Mouse (Mus musculus) forebrain, embryonic 10.5 days (tissue): ENCODE measurements at regions not wholly inside any gene's neighbourhood (a gene's known extent, or its start where the extent isn't known, plus 50 kb on each side); places are given as distances from the start of the nearest gene placed in this dataset.

ENCODE experiments used
- DNase-seq: peaks from one replicate; pipeline ENCODE4 v3.0.0-alpha.2; 2017; ENCODE audit warnings: low spot score; ENCODE audit errors: extremely low spot score
- H3K27ac ChIP-seq: fragments of 300-500 bp; sonication (generic); 2 replicates; pipeline ENCODE4 v1.5.1; 2016; ENCODE audit warnings: mild to moderate bottlenecking
- H3K27me3 ChIP-seq: fragments of 300-500 bp; sonication (generic); 2 replicates; pipeline ENCODE4 v1.6.1; 2016; ENCODE audit warnings: mild to moderate bottlenecking; ENCODE audit not compliant: poor library complexity, severe bottlenecking
- H3K36me3 ChIP-seq: fragments of 300-500 bp; sonication (generic); replicated peaks from 2 replicates; pipeline ENCODE4 v1.6.1; 2016; ENCODE audit warnings: mild to moderate bottlenecking, moderate library complexity
- H3K4me1 ChIP-seq: fragments of 300-500 bp; sonication (generic); 2 replicates; pipeline ENCODE4 v1.6.1; 2016
- H3K4me3 ChIP-seq: fragments of 300-500 bp; sonication (generic); 2 replicates; pipeline ENCODE4 v1.5.1; 2016; ENCODE audit warnings: mild to moderate bottlenecking, moderate library complexity
- H3K9me3 ChIP-seq: fragments of 300-500 bp; sonication (generic); 2 replicates; pipeline ENCODE4 v1.6.1; 2016; ENCODE audit warnings: mild to moderate bottlenecking, moderate library complexity
- WGBS: fragments of 180-500 bp; shearing (Covaris S2); methylation state at CpG from one replicate; pipeline ENCODE4 v1.1.7; 2016; 5-methylcytosine and 5-hydroxymethylcytosine counted together

GRCm38 (mm10) chr5:52046704-52047103, 143.6 kb downstream of the Dhx15 start:
- Histone ChIP-seq H3K9me3 (no peaks in the 10 kb centered on the region), H3K36me3 (no peaks in the 10 kb centered on the region), H3K27ac (no peak overlapping the region), H3K27me3 (no peaks in the 10 kb centered on the region), H3K4me3 (no peak overlapping the region), H3K4me1 (no peaks in the 10 kb centered on the region)
- WGBS, result 88% methylated on average over 3 of the region's 3 CpGs
- no peak for DNase-seq

DNA sequence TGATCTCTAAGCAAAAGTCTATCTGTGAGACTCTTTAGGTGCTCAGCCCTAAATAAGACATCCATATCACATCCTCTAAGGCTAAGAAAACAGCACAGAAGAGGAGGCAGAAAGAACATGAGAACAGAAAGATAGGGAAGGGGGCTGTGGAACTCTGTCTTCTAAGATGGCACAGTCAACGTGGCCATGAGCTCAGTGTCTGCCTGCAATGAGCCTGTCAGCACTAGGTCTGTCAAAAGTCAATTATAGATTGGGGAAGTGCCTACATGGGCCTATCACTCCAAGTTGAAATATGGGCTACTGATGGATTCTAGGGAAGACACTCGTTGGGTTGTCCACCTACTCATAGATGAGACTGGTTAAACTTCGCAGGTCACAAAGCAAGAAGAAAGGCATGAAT, 146.2 kb downstream of the Dhx15 start:
- DNase-seq, result no peak
- WGBS, result 88% methylated on average over 3 of the region's 3 CpGs
- no peaks in the 10 kb centered on the region for H3K4me1 ChIP-seq
- no peak overlapping the region for H3K27ac ChIP-seq
- no peaks in the 10 kb centered on the region for H3K9me3 ChIP-seq
- no peaks in the 10 kb centered on the region for H3K27me3 ChIP-seq
- no peaks in the 10 kb centered on the region for H3K36me3 ChIP-seq
- no peak overlapping the region for H3K4me3 ChIP-seq

GRCm38 (mm10) chr5:52041447-52041846, 148.9 kb downstream of the Dhx15 start:
- no peaks in the 10 kb centered on the region for H3K36me3 ChIP-seq
- 91% methylated on average over 3 of the region's 3 CpGs for WGBS

GRCm38 (mm10) chr5:52040427-52041312, 149.6 kb downstream of the Dhx15 start:
- no peak for DNase-seq
- Histone ChIP-seq H3K36me3 (no peaks in the 10 kb centered on the region), H3K9me3 (no peaks in the 10 kb centered on the region), H3K4me1 (no peaks in the 10 kb centered on the region), H3K4me3 (no peak overlapping the region), H3K27ac (no peak overlapping the region), H3K27me3 (no peaks in the 10 kb centered on the region)
- 86% methylated on average over 24 of the region's 24 CpGs for WGBS

More at GRCm38 (mm10) chr5:52041447-52041846, 148.9 kb downstream of the Dhx15 start:
- Histone ChIP-seq H3K4me3 (no peak overlapping the region), H3K4me1 (no peaks in the 10 kb centered on the region), H3K9me3 (no peaks in the 10 kb centered on the region), H3K27me3 (no peaks in the 10 kb centered on the region), H3K27ac (no peak overlapping the region)
- no peak for DNase-seq

DNA sequence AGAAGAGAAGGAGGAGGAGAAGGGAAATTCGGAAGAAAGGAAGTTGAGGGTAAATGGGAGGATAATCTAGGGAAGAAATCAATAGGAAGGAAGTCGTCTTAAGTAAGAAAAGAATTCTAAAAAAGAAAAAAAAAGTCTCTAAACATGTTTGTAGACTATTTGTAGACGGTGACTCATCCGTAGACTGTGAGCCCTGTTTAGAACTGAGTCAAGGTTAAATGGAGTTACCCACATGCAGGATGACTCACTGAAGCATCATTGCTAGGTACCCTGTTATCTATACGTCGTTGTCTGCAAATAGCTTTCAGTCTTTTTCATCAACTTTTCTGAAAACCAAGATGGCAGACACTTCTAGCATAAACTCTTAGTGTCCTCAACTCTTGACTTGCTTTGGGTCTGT, 155.0 kb downstream of the Dhx15 start:
- DNase-seq, result no peak
- H3K4me1 ChIP-seq, result no peaks in the 10 kb centered on the region
- H3K27ac ChIP-seq, result no peak overlapping the region
- H3K27me3 ChIP-seq, result no peaks in the 10 kb centered on the region
- H3K4me3 ChIP-seq, result no peak overlapping the region
- H3K9me3 ChIP-seq, result no peaks in the 10 kb centered on the region
- no peaks in the 10 kb centered on the region for H3K36me3 ChIP-seq
- WGBS, result 87% methylated on average over 6 of the region's 6 CpGs

- no peaks in the 10 kb centered on the region for H3K4me1 ChIP-seq
- DNase-seq, result no peak
- no peaks in the 10 kb centered on the region for H3K9me3 ChIP-seq
- H3K4me3 ChIP-seq, result no peak overlapping the region
- WGBS, result 87% methylated on average over 4 of the region's 4 CpGs
- H3K27ac ChIP-seq, result no peak overlapping the region
- no peaks in the 10 kb centered on the region for H3K27me3 ChIP-seq
- H3K36me3 ChIP-seq, result no peaks in the 10 kb centered on the region
These were observed 162.8 kb downstream of the Dhx15 start for GRCm38 (mm10) chr5:52027478-52027877.

DNA sequence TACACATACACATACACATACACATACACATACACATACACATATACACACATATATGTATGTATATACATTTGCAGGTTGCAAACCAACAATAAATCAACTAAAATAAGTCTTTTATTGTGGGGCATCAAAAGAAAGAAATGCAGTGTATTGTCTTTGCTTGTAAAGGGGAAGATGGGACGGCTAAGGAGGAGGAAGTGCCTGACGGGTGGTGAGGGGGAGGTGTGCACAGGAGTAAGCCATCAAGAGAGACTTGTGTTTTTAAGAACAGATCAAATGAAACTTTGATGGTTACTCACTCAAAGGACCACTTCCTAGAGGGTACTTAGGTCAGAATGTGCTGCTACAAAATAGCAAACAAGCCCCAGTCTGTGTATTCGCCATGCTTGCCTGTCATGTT, 164.2 kb downstream of the Dhx15 start:
- no peak for DNase-seq
- Histone ChIP-seq H3K4me3 (no peak overlapping the region), H3K36me3 (no peaks in the 10 kb centered on the region), H3K27ac (no peak overlapping the region), H3K27me3 (no peaks in the 10 kb centered on the region), H3K4me1 (no peaks in the 10 kb centered on the region), H3K9me3 (no peaks in the 10 kb centered on the region)
- 74% methylated on average over 3 of the region's 3 CpGs for WGBS

DNA sequence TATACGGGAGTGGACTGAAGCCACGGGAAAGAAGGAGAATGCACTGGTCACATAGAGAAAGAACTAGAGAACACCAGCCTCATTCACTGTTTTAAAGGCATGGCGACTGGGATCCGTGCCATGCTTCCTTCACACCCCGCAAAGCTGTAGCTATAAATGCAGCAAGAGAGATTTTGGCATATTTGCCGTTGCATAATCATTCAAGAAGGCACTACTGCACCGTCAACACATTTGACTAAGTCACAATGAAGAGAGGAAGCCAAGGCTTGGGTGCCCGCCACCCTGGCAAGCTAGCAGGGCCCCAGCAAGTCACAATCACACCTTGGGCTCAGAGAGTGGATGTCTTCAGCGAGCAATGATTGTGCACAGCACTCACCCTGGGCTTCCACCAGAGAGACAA, 167.1 kb downstream of the Dhx15 start:
- no peak overlapping the region for H3K27ac ChIP-seq
- DNase-seq, result no peak
- no peaks in the 10 kb centered on the region for H3K9me3 ChIP-seq
- H3K36me3 ChIP-seq, result no peaks in the 10 kb centered on the region
- 90% methylated on average over 9 of the region's 9 CpGs for WGBS
- H3K4me1 ChIP-seq, result no peaks in the 10 kb centered on the region
- H3K27me3 ChIP-seq, result no peaks in the 10 kb centered on the region
- H3K4me3 ChIP-seq, result no peak overlapping the region

GRCm38 (mm10) chr5:52016992-52017391, 173.3 kb downstream of the Dhx15 start:
- no peaks in the 10 kb centered on the region for H3K4me1 ChIP-seq
- H3K36me3 ChIP-seq, result no peaks in the 10 kb centered on the region
- no peak overlapping the region for H3K4me3 ChIP-seq
- no peak for DNase-seq
- 92% methylated on average over 3 of the region's 3 CpGs for WGBS
- H3K27me3 ChIP-seq, result no peaks in the 10 kb centered on the region
- no peak overlapping the region for H3K27ac ChIP-seq
- H3K9me3 ChIP-seq, result no peaks in the 10 kb centered on the region

DNA sequence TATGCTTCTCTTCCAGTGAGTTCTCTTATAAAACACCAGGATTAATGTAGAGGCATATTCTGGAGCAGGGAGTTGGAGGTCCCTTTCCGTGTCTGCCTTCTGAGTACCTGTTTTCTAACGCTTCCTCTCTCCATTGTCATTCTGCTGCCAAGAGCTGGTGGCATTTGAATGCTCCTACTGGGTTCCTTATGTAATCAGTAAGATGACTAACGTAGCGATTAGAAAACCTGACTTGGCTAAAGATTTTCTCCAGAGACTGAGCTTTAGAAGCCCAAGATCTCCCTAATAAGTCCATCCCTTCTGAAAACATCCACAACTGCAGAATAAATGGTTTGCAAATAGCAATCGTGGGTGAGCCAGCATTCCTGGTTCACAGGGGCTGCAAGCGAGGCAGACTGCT, 174.5 kb downstream of the Dhx15 start:
- Histone ChIP-seq H3K9me3 (no peaks in the 10 kb centered on the region), H3K4me3 (no peak overlapping the region), H3K4me1 (no peaks in the 10 kb centered on the region), H3K27ac (no peak overlapping the region), H3K36me3 (no peaks in the 10 kb centered on the region), H3K27me3 (no peaks in the 10 kb centered on the region)
- 48% methylated on average over 6 of the region's 6 CpGs for WGBS
- DNase-seq, result no peak

GRCm38 (mm10) chr5:52010426-52010825, 179.9 kb downstream of the Dhx15 start:
- WGBS, result 89% methylated on average over 7 of the region's 7 CpGs
- DNase-seq, result no peak
- no peaks in the 10 kb centered on the region for H3K9me3 ChIP-seq
- no peaks in the 10 kb centered on the region for H3K36me3 ChIP-seq
- no peaks in the 10 kb centered on the region for H3K27me3 ChIP-seq
- H3K4me1 ChIP-seq, result no peaks in the 10 kb centered on the region
- no peak overlapping the region for H3K4me3 ChIP-seq
- H3K27ac ChIP-seq, result no peak overlapping the region

- no peak for DNase-seq
- Histone ChIP-seq H3K4me3 (no peak overlapping the region), H3K4me1 (no peaks in the 10 kb centered on the region), H3K27me3 (no peaks in the 10 kb centered on the region), H3K9me3 (no peaks in the 10 kb centered on the region), H3K36me3 (no peaks in the 10 kb centered on the region), H3K27ac (no peak overlapping the region)
- WGBS, result 91% methylated on average over 3 of the region's 3 CpGs
These were observed 181.4 kb downstream of the Dhx15 start for GRCm38 (mm10) chr5:52008942-52009341.

- Histone ChIP-seq H3K27me3 (no peaks in the 10 kb centered on the region), H3K4me1 (no peaks in the 10 kb centered on the region), H3K27ac (no peak overlapping the region), H3K9me3 (no peaks in the 10 kb centered on the region), H3K4me3 (no peak overlapping the region), H3K36me3 (no peaks in the 10 kb centered on the region)
- WGBS, result 82% methylated on average over 3 of the region's 3 CpGs
- no peak for DNase-seq
These were observed 183.5 kb downstream of the Dhx15 start for GRCm38 (mm10) chr5:52006843-52007242.
